ENCODE assay signal across 10 mouse cellular contexts in the genomic region with DNA sequence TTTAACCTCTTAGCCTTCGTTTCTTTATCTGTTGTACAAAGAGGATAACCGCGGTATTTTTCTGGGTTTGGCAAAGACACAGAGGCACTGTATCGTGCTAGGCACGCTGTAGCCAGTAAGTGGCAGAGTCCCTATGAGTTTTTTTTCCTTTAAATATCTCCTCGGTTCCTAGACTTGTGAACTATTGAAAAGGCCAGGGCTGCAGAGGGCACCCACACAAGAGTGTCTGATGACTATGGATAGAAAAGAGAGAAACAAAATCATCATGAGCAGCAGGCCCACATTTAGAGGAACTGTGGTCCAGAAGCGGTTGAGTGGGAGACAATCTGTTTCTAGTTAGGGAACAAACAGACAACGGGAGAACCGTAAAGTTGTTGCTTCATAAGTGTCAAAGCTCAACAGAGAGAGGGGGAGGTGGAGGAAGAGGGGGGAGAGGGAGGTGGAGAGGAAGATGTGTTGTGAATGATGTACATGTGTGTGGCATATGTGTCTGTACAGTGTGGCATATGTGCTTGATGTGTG. TPM values are rescaled to one million over a fixed set of nuclear protein-coding genes. Genes with fewer than 3 reads are reported as not detected.
DNase-seq lines count a peak whose midpoint lies in the region; ATAC-seq and TF ChIP-seq lines count a peak whose summit lies in the region.
"Had no signal": no experiment of that assay in that cellular context is flagged by ENCODE, and none has a peak within 500 bp of the region (broad histone marks: within the 10 kb centered on the region; RNA-seq: fewer than 3 reads in every experiment).

No protein-coding gene starts in this region.

- peak overlapping the region; percentile 49; the same call in 1 of the 2 replicates for H3K9ac ChIP-seq in liver, adult 2 months (ENCODE audit: low read depth, low read length)
- H3K9ac ChIP-seq in intestine, embryonic 16.5 days (ENCODE audit: low read depth, low read length), result no peak overlapping the region

- no peaks in the 10 kb centered on the region for H3K36me3 ChIP-seq in liver, adult 2 months (ENCODE audit: control insufficient read depth, insufficient read depth, low read length)
- H3K36me3 ChIP-seq in intestine, embryonic 16.5 days (ENCODE audit: control insufficient read depth, insufficient read depth, low read length), result no peaks in the 10 kb centered on the region
- no peaks in the 10 kb centered on the region for H3K36me3 ChIP-seq in hindbrain, embryonic 10.5 days
- H3K36me3 ChIP-seq: forebrain, embryonic 10.5 days had no signal

- no peak for TF ChIP-seq POLR2A in liver, adult 2 months (IDR thresholded peaks at IDR 0.05; ENCODE audit: extremely low read depth, insufficient read depth, low read length)
- TF ChIP-seq POLR2A in bone marrow, adult 2 months (IDR thresholded peaks at IDR 0.05; ENCODE audit: borderline replicate concordance, control insufficient read depth, low read depth, low read length), result no peak

- ATAC-seq in intestine, embryonic 16.5 days, result no peak
- ATAC-seq in monocyte, adult 5-6 weeks (replicated peaks; ENCODE audit: insufficient number of reproducible peaks, low FRiP score, low TSS enrichment, poor library complexity, severe bottlenecking), result 0 out of 2 replicates have a peak, but pooled peaks have one; percentile 5

- peak; percentile 59 for DNase-seq in liver, adult 2 months (ENCODE audit: extremely low read depth, low read depth, low spot score)
- no peak for DNase-seq in liver
- DNase-seq in hindbrain, embryonic 10.5 days (ENCODE audit: low spot score), result no peak
- no peak for DNase-seq in adrenal gland, postnatal 25 days
- DNase-seq in left cerebral cortex, adult 11 months (ENCODE audit: low spot score), result no peak
- DNase-seq: kidney, adult 18-20 months had no signal

- H3K4me2 ChIP-seq in intestine, embryonic 16.5 days (ENCODE audit: low read depth, low read length), result no peak overlapping the region

- peak overlapping the region; percentile 94 for H3K27ac ChIP-seq in liver, adult 2 months (replicated peaks; ENCODE audit: insufficient read depth, low read depth, low read length)
- H3K27ac ChIP-seq in bone marrow, adult 2 months (ENCODE audit: control insufficient read depth, insufficient read depth, low read depth, low read length, poor library complexity), result peak overlapping the region; percentile 90; the same call in 1 of the 2 replicates
- H3K27ac ChIP-seq in intestine, embryonic 16.5 days (ENCODE audit: low read length), result peak overlapping the region; percentile 95; the same call in 1 of the 2 replicates
- no peak overlapping the region for H3K27ac ChIP-seq in hindbrain, embryonic 10.5 days

- no peaks in the 10 kb centered on the region for H3K9me3 ChIP-seq in intestine, embryonic 16.5 days (ENCODE audit: control insufficient read depth, low read length)
- no peaks in the 10 kb centered on the region for H3K9me3 ChIP-seq in hindbrain, embryonic 10.5 days
- H3K9me3 ChIP-seq: forebrain, embryonic 10.5 days had no signal

- TF ChIP-seq CTCF in liver, adult 2 months (IDR thresholded peaks at IDR 0.05; ENCODE audit: low read depth, low read length), result no peak
- no peak for TF ChIP-seq CTCF in bone marrow, adult 2 months (IDR thresholded peaks at IDR 0.05; ENCODE audit: control insufficient read depth, insufficient read depth, low read length)

- 16% methylated on average over 9 of the region's 9 CpGs for WGBS in liver, adult 2 months
- 11% methylated on average over 9 of the region's 9 CpGs for WGBS in bone marrow, adult 2 months
- WGBS in intestine, embryonic 16.5 days, result 63% methylated on average over 9 of the region's 9 CpGs
- WGBS in hindbrain, embryonic 10.5 days, result 75% methylated on average over 9 of the region's 9 CpGs

- H3K27me3 ChIP-seq in liver, adult 2 months (ENCODE audit: control insufficient read depth, insufficient read depth, low read length), result no peaks in the 10 kb centered on the region
- no peaks in the 10 kb centered on the region for H3K27me3 ChIP-seq in intestine, embryonic 16.5 days (replicated peaks; ENCODE audit: control insufficient read depth, insufficient read depth, low read length)
- H3K27me3 ChIP-seq in hindbrain, embryonic 10.5 days (ENCODE audit: insufficient read depth, poor library complexity, severe bottlenecking), result no peaks in the 10 kb centered on the region

- H3K4me1 ChIP-seq in liver, adult 2 months (ENCODE audit: control insufficient read depth, insufficient read depth, low read length), result peaks cover 50% of the 10 kb centered on the region
- peaks cover 8% of the 10 kb centered on the region for H3K4me1 ChIP-seq in bone marrow, adult 2 months (ENCODE audit: control insufficient read depth, insufficient read depth, low read length)
- peaks cover 46% of the 10 kb centered on the region for H3K4me1 ChIP-seq in intestine, embryonic 16.5 days (ENCODE audit: control insufficient read depth, insufficient read depth, low read length)
- H3K4me1 ChIP-seq in hindbrain, embryonic 10.5 days (replicated peaks), result peaks cover 9% of the 10 kb centered on the region; the same call in 1 of the 2 replicates

- H3K79me2 ChIP-seq in liver, adult 2 months (ENCODE audit: control insufficient read depth, insufficient read depth, low read length), result no peaks in the 10 kb centered on the region

- H3K4me3 ChIP-seq in liver, adult 2 months (ENCODE audit: insufficient read depth, low read depth, low read length), result no peak overlapping the region
- no peak overlapping the region for H3K4me3 ChIP-seq in bone marrow, adult 2 months (replicated peaks; ENCODE audit: control insufficient read depth, low read depth, low read length)
- H3K4me3 ChIP-seq in intestine, embryonic 16.5 days (ENCODE audit: low read length), result no peak overlapping the region
- H3K4me3 ChIP-seq in hindbrain, embryonic 10.5 days, result no peak overlapping the region
- H3K4me3 ChIP-seq: forebrain, embryonic 10.5 days had no signal

RNA-seq across cellular contexts. Expression of a gene that starts 0.9 kb away (rescaled TPM):
- 89.5 and 92.5 TPM in 2 replicates for total RNA-seq in liver, adult 2 months (2014; rRNA removed)
- polyA plus RNA-seq in liver, adult 2 months (2012; rRNA removed), result 16.4 and 17.8 TPM in 2 replicates
- polyA plus RNA-seq in bone marrow, adult 2 months (2011; ENCODE audit: insufficient read depth, insufficient read length, low replicate concordance, missing spikeins), result 47.8 and 49.6 TPM in 2 replicates
- 65.7 and 72.7 TPM in 2 replicates for polyA plus RNA-seq in intestine, embryonic 16.5 days (2015; fragmentation: Nextera tagmentation; extraction: Ambion mirVana)
- total RNA-seq in monocyte, adult 5-6 weeks (2017), result 238 to 392 TPM (median 322 TPM) in 3 replicates
- polyA plus RNA-seq in hindbrain, embryonic 10.5 days (2016; fragmentation: Nextera tagmentation; extraction: Ambion mirVana), result 49.8 and 49.9 TPM in 2 replicates
- total RNA-seq in adrenal gland, postnatal 25 days (2021), result 112 and 144 TPM in 2 replicates

RNA-seq across cellular contexts. Expression of a gene that starts 51.2 kb away (rescaled TPM):
- 21.8 and 24.1 TPM in 2 replicates for total RNA-seq in liver, adult 2 months (2014; rRNA removed)
- 8.5 and 9.7 TPM in 2 replicates for polyA plus RNA-seq in liver, adult 2 months (2012; rRNA removed)
- polyA plus RNA-seq in bone marrow, adult 2 months (2011; ENCODE audit: insufficient read depth, insufficient read length, low replicate concordance, missing spikeins), result 11.8 and 17.4 TPM in 2 replicates
- 35.8 and 36.1 TPM in 2 replicates for polyA plus RNA-seq in intestine, embryonic 16.5 days (2015; fragmentation: Nextera tagmentation; extraction: Ambion mirVana)
- 63.5 to 85.3 TPM (median 69.9 TPM) in 3 replicates for total RNA-seq in monocyte, adult 5-6 weeks (2017)
- 56.3 and 57.8 TPM in 2 replicates for polyA plus RNA-seq in hindbrain, embryonic 10.5 days (2016; fragmentation: Nextera tagmentation; extraction: Ambion mirVana)
- 48.5 and 53.0 TPM in 2 replicates for total RNA-seq in adrenal gland, postnatal 25 days (2021)

RNA-seq across cellular contexts. Expression of a gene that starts 51.5 kb away (rescaled TPM):
- total RNA-seq in liver, adult 2 months (2014; rRNA removed), result 18.7 and 19.7 TPM in 2 replicates
- 3.0 and 3.8 TPM in 2 replicates for polyA plus RNA-seq in liver, adult 2 months (2012; rRNA removed)
- polyA plus RNA-seq in bone marrow, adult 2 months (2011; ENCODE audit: insufficient read depth, insufficient read length, low replicate concordance, missing spikeins), result 25.8 and 32.5 TPM in 2 replicates
- 65.8 and 74.1 TPM in 2 replicates for polyA plus RNA-seq in intestine, embryonic 16.5 days (2015; fragmentation: Nextera tagmentation; extraction: Ambion mirVana)
- total RNA-seq in monocyte, adult 5-6 weeks (2017), result 42.3 to 45.1 TPM (median 43.5 TPM) in 3 replicates
- 112 and 124 TPM in 2 replicates for polyA plus RNA-seq in hindbrain, embryonic 10.5 days (2016; fragmentation: Nextera tagmentation; extraction: Ambion mirVana)
- 29.3 and 30.2 TPM in 2 replicates for total RNA-seq in adrenal gland, postnatal 25 days (2021)
